Mouse (Mus musculus): ENCODE results near the gene Olfr427.

DNA sequence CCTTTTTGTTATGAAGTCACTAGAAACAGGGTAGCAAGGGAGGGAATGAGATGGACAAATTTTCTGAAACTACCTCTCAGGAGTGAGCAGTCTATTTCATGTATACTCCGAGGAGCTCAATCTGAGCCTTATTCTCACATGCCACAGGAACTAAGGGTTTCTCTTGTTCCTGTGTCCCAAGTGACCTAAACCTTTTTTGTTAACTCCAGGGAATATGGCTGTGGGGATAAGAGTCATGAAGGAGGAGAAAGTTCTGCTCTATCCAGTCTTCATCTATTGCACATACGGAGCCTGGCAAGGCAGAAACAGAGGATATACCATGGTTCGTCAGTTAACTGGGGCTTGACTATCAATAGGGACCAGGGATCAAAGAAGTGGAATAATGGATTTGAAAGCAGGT lies 30.4 kb upstream of the Olfr427 start, which contains the start of gene Olfr430:
- no peak for TF ChIP-seq CTCF (IDR thresholded peaks at IDR 0.05; ENCODE audit: borderline replicate concordance, insufficient read depth, low read depth, low read length)
- TF ChIP-seq POLR2A (IDR thresholded peaks at IDR 0.05; ENCODE audit: borderline replicate concordance, insufficient read depth, low read length) = no peak

Measured in cerebellum, adult 2 months (tissue).